Mouse (Mus musculus): ENCODE data around the gene Tnrc6c.

GRCm38 (mm10) chr11:117781993-117782704 lies 128.1 kb downstream of the Tnrc6c start, which contains the start of the genes Tmc8 and Tmc6:
- TF ChIP-seq CTCF (IDR thresholded peaks at IDR 0.05; ENCODE audit: low read depth) = no peak
- TF ChIP-seq EP300 (optimal IDR thresholded peaks at IDR 0.05) = no peak
